Mouse (Mus musculus): ENCODE measurements around the gene Gm20683. TPM values are rescaled to one million over a fixed set of nuclear protein-coding genes. Genes with fewer than 3 reads are reported as not detected.

Gene Gm20683
- polyA plus RNA-seq, 1 experiment from 2014 or later: 6.0 TPM

- no peaks in the 10 kb centered on the region for H3K27me3 ChIP-seq
- ChIA-PET CTCF (interaction anchor here (1.3 kb wide), 1 partner anchor 142 kb away, joined by 3 read pairs; no protein-coding TSS in a partner anchor), POLR2A (interaction anchor here (1.6 kb wide), 1 partner anchor 10 kb away, joined by 8 read pairs; no protein-coding TSS in a partner anchor)
- DNase-seq (ENCODE audit: low read depth, low spot score) (no peak), ATAC-seq (no peak)
- in situ Hi-C loops (cut with MboI; ENCODE audit: low pct_unique_long_range_greater_than_20kb): no loop called here
- TF ChIP-seq CTCF (IDR thresholded peaks at IDR 0.05): no peak
Measured at GRCm38 (mm10) chr17:25867509-25867835, 25.9 kb upstream of the Gm20683 start.

- ChIA-PET POLR2A (no interaction called here), CTCF (no interaction called here)
- DNase-seq (ENCODE audit: low read depth, low spot score): no peak
- ATAC-seq: no peak
- TF ChIP-seq CTCF (IDR thresholded peaks at IDR 0.05): no peak
- H3K27me3 ChIP-seq: no peaks in the 10 kb centered on the region
- in situ Hi-C loops (cut with MboI; ENCODE audit: low pct_unique_long_range_greater_than_20kb): no loop called here
Measured at GRCm38 (mm10) chr17:25866172-25866571, 24.6 kb upstream of the Gm20683 start.

GRCm38 (mm10) chr17:25865288-25865687, 23.7 kb upstream of the Gm20683 start:
- DNase-seq (ENCODE audit: low read depth, low spot score): no peak
- POLR2A ChIA-PET: no interaction called here
- CTCF ChIA-PET: no interaction called here
- in situ Hi-C loops (cut with MboI; ENCODE audit: low pct_unique_long_range_greater_than_20kb): no loop called here
- no peak for ATAC-seq
- H3K27me3 ChIP-seq: no peaks in the 10 kb centered on the region
- no peak for TF ChIP-seq CTCF (IDR thresholded peaks at IDR 0.05)

- no peaks in the 10 kb centered on the region for H3K27me3 ChIP-seq
- POLR2A ChIA-PET: interaction anchor here (0.5 kb wide), 1 partner anchor 10 kb away, joined by 3 read pairs; no protein-coding TSS in a partner anchor
- in situ Hi-C loops (cut with MboI; ENCODE audit: low pct_unique_long_range_greater_than_20kb): no loop called here
- DNase-seq (ENCODE audit: low read depth, low spot score) (no peak), ATAC-seq (no peak)
- TF ChIP-seq CTCF (IDR thresholded peaks at IDR 0.05): no peak
- CTCF ChIA-PET: no interaction called here
Measured at GRCm38 (mm10) chr17:25864311-25864710, 22.7 kb upstream of the Gm20683 start.

GRCm38 (mm10) chr17:25863681-25864080, 22.1 kb upstream of the Gm20683 start:
- H3K27me3 ChIP-seq: no peaks in the 10 kb centered on the region
- ChIA-PET CTCF (no interaction called here), POLR2A (no interaction called here)
- in situ Hi-C loops (cut with MboI; ENCODE audit: low pct_unique_long_range_greater_than_20kb): no loop called here
- TF ChIP-seq CTCF (IDR thresholded peaks at IDR 0.05): no peak
- ATAC-seq: no peak
- no peak for DNase-seq (ENCODE audit: low read depth, low spot score)

GRCm38 (mm10) chr17:25861704-25862612, 20.4 kb upstream of the Gm20683 start:
- no peaks in the 10 kb centered on the region for H3K27me3 ChIP-seq
- in situ Hi-C loops (cut with MboI; ENCODE audit: low pct_unique_long_range_greater_than_20kb): no loop called here
- TF ChIP-seq CTCF (IDR thresholded peaks at IDR 0.05): no peak
- ATAC-seq (no peak), DNase-seq (ENCODE audit: low read depth, low spot score) (no peak)
- POLR2A ChIA-PET: interaction anchor here (0.6 to 1.7 kb wide), 7 partner anchors 13 to 115 kb away, joined by 3 to 7 read pairs (median 4); partner anchors contain the start of genes Mettl26, Rhbdl1 and Stub1
- CTCF ChIA-PET: interaction anchor here (1.3 kb wide), 2 partner anchors 10 to 14 kb away, joined by 3 to 4 read pairs; no protein-coding TSS in a partner anchor

GRCm38 (mm10) chr17:25860832-25861703, 19.5 kb upstream of the Gm20683 start, which contains the start of gene Wdr90:
Gene Wdr90, minus strand, starts transcription at chr17:25861501.
- no peak for DNase-seq (ENCODE audit: low read depth, low spot score)
- peak; percentile 73 for ATAC-seq
- no peaks in the 10 kb centered on the region for H3K27me3 ChIP-seq
- ChIA-PET CTCF (interaction anchor here (1.3 kb wide), 1 partner anchor 10 kb away, joined by 3 read pairs; no protein-coding TSS in a partner anchor), POLR2A (interaction anchor here (0.9 to 1.7 kb wide), 4 partner anchors 14 to 24 kb away, joined by 3 to 7 read pairs (median 4); partner anchors contain the start of genes Mettl26 and Rhbdl1)
- no peak for TF ChIP-seq CTCF (IDR thresholded peaks at IDR 0.05)
- in situ Hi-C loops (cut with MboI; ENCODE audit: low pct_unique_long_range_greater_than_20kb): no loop called here

- no peak for TF ChIP-seq CTCF (IDR thresholded peaks at IDR 0.05)
- CTCF ChIA-PET: no interaction called here
- DNase-seq (ENCODE audit: low read depth, low spot score) (no peak), ATAC-seq (no peak)
- H3K27me3 ChIP-seq: no peaks in the 10 kb centered on the region
- in situ Hi-C loops (cut with MboI; ENCODE audit: low pct_unique_long_range_greater_than_20kb): no loop called here
- POLR2A ChIA-PET: interaction anchor here (1.3 kb wide), 1 partner anchor 15 kb away, joined by 4 read pairs; no protein-coding TSS in a partner anchor
Measured at GRCm38 (mm10) chr17:25860229-25860628, 18.7 kb upstream of the Gm20683 start.

GRCm38 (mm10) chr17:25844396-25844901, 2.9 kb upstream of the Gm20683 start, which contains the start of gene Rhot2:
Gene Rhot2, minus strand, starts transcription at chr17:25844851.
- in situ Hi-C loops (cut with MboI; ENCODE audit: low pct_unique_long_range_greater_than_20kb): no loop called here
- DNase-seq (ENCODE audit: low read depth, low spot score) (no peak), ATAC-seq (peak; percentile 87)
- H3K27me3 ChIP-seq: no peaks in the 10 kb centered on the region
- ChIA-PET CTCF (no interaction called here), POLR2A (interaction anchor here (0.6 to 0.9 kb wide), 2 partner anchors 11 to 41 kb away, joined by 3 to 7 read pairs; partner anchors contain the start of gene Stub1)
- TF ChIP-seq CTCF (IDR thresholded peaks at IDR 0.05): no peak

Measured in Patski (cell line).